8 mouse cellular contexts compared by ENCODE assay signal in the genomic region with DNA sequence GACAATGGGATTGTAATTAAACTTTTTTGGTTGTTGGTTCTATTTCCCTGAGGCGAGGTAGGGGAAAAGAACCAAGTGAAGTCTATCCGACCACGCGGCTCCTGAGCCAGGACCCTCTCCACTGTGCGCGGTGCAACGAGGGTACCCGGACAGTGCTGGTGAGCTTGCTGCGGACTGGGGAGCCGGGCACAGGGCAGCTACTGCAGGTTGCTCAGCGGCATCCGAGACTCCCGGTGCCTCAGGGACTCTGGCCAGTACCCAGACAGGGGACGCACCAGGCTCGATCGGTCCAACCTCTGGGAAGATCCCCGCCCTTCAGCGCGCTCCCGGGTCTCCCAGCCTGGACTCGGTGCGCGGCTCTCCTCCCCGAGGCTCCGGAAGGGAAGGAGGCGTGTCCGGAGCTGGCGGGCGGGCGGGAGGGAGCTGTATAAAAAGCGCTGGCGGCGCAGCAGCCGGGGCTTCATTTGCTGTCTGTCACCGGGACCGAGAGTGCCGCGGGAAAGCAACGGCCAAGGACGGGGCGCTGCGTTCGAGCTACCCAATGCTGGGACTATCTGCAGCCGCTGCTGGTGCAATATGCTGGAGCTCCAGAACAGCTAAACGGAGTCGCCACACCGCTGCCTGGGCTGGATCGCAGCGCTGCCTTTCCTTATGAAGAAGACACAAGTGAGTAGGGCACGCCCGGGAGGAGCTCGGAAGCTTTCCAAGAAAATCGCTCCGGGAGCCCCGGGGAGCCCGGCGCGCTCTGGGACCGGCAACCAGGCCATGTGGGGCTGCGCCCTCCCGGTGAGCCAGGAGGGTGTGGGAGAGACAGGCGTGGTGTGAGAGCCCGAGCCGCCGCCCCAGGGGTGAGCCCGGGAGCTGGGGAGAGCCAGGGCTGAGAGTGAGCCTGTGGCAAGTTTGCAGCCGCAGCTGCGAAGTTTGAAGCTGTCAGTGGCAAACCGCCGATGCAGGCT. TPM values are rescaled to one million over a fixed set of nuclear protein-coding genes. Genes with fewer than 3 reads are reported as not detected.
DNase-seq lines count a peak whose midpoint lies in the region; ATAC-seq lines count a peak whose summit lies in the region.

TSS of gene Kitl (plus strand) at position 261 of the 956 bp plus-strand sequence.

- ATAC-seq in erythroblast, adult 5-6 weeks (replicated peaks; ENCODE audit: low FRiP score, poor library complexity, severe bottlenecking): no peak
- ATAC-seq in embryonic facial prominence, embryonic 12.5 days (ENCODE audit: insufficient number of reproducible peaks, insufficient read depth, low FRiP score, low TSS enrichment): peak; percentile 86
- ATAC-seq in limb, embryonic 15.5 days (ENCODE audit: insufficient number of reproducible peaks, low FRiP score, low TSS enrichment, low read depth): peak; percentile 77
- ATAC-seq in midbrain, embryonic 15.5 days (replicated peaks): peak; percentile 87
- peak; percentile 88 for ATAC-seq in stomach, embryonic 15.5 days (ENCODE audit: insufficient read depth, low FRiP score, low read depth)

- peaks cover 28% of the 10 kb centered on the region for H3K27me3 ChIP-seq in erythroblast, embryonic 14.5 days (ENCODE audit: control insufficient read depth)
- peaks cover 8% of the 10 kb centered on the region; the same call in 1 of the 2 replicates for H3K27me3 ChIP-seq in embryonic facial prominence, embryonic 12.5 days
- peaks cover 25% of the 10 kb centered on the region for H3K27me3 ChIP-seq in limb, embryonic 15.5 days
- peaks cover 57% of the 10 kb centered on the region for H3K27me3 ChIP-seq in midbrain, embryonic 15.5 days (replicated peaks)
- no peaks in the 10 kb centered on the region for H3K27me3 ChIP-seq in stomach, embryonic 15.5 days (replicated peaks)

- peak within 1 kb of the TSS; percentile 98 for H3K4me2 ChIP-seq in embryonic facial prominence, embryonic 12.5 days (replicated peaks)
- H3K4me2 ChIP-seq in limb, embryonic 15.5 days: peak within 1 kb of the TSS; percentile 92
- H3K4me2 ChIP-seq in midbrain, embryonic 15.5 days: peak within 1 kb of the TSS; percentile 96
- H3K4me2 ChIP-seq in stomach, embryonic 15.5 days: peak within 1 kb of the TSS; percentile 82

- H3K27ac ChIP-seq in embryonic facial prominence, embryonic 12.5 days: 0 out of 2 replicates have a peak within 1 kb of the TSS, but pooled peaks have one; percentile 54
- H3K27ac ChIP-seq in limb, embryonic 15.5 days: peak within 1 kb of the TSS; percentile 72
- H3K27ac ChIP-seq in midbrain, embryonic 15.5 days: peak within 1 kb of the TSS; percentile 51
- peak within 1 kb of the TSS; percentile 88 for H3K27ac ChIP-seq in stomach, embryonic 15.5 days

- peak within 1 kb of the TSS; percentile 47 for H3K9ac ChIP-seq in embryonic facial prominence, embryonic 12.5 days
- peak within 1 kb of the TSS; percentile 56 for H3K9ac ChIP-seq in limb, embryonic 15.5 days
- H3K9ac ChIP-seq in midbrain, embryonic 15.5 days: peak within 1 kb of the TSS; percentile 29
- H3K9ac ChIP-seq in stomach, embryonic 15.5 days: peak within 1 kb of the TSS; percentile 38

- no peaks in the 10 kb centered on the region for H3K4me1 ChIP-seq in erythroblast, embryonic 14.5 days (ENCODE audit: control insufficient read depth)
- 0 out of 2 replicates have a peak, but pooled peaks cover 8% of the 10 kb centered on the region for H3K4me1 ChIP-seq in embryonic facial prominence, embryonic 12.5 days
- H3K4me1 ChIP-seq in limb, embryonic 15.5 days: peaks cover 31% of the 10 kb centered on the region
- peaks cover 22% of the 10 kb centered on the region for H3K4me1 ChIP-seq in midbrain, embryonic 15.5 days
- peaks cover 8% of the 10 kb centered on the region; the same call in 1 of the 2 replicates for H3K4me1 ChIP-seq in stomach, embryonic 15.5 days

- no peaks in the 10 kb centered on the region for H3K36me3 ChIP-seq in erythroblast, embryonic 14.5 days (ENCODE audit: control insufficient read depth)
- no peaks in the 10 kb centered on the region for H3K36me3 ChIP-seq in embryonic facial prominence, embryonic 12.5 days
- no peaks in the 10 kb centered on the region for H3K36me3 ChIP-seq in limb, embryonic 15.5 days
- H3K36me3 ChIP-seq in midbrain, embryonic 15.5 days (replicated peaks): no peaks in the 10 kb centered on the region
- H3K36me3 ChIP-seq in stomach, embryonic 15.5 days: no peaks in the 10 kb centered on the region

- peak; percentile 84 for DNase-seq in heart, adult 8-10 months (ENCODE audit: low spot score)
- DNase-seq in kidney, adult 8-10 months: peak; percentile 71 to 78

- WGBS in embryonic facial prominence, embryonic 12.5 days: under 1% methylated on average over 66 of the region's 70 CpGs
- WGBS in limb, embryonic 15.5 days: under 1% methylated on average over 70 of the region's 70 CpGs
- under 1% methylated on average over 70 of the region's 70 CpGs for WGBS in midbrain, embryonic 15.5 days
- under 1% methylated on average over 70 of the region's 70 CpGs for WGBS in stomach, embryonic 15.5 days

- H3K4me3 ChIP-seq in erythroblast, embryonic 14.5 days (replicated peaks): peak within 1 kb of the TSS; percentile 54
- peak within 1 kb of the TSS; percentile 69 for H3K4me3 ChIP-seq in embryonic facial prominence, embryonic 12.5 days
- H3K4me3 ChIP-seq in limb, embryonic 15.5 days: peak within 1 kb of the TSS; percentile 72
- peak within 1 kb of the TSS; percentile 59 for H3K4me3 ChIP-seq in midbrain, embryonic 15.5 days
- peak within 1 kb of the TSS; percentile 61 for H3K4me3 ChIP-seq in stomach, embryonic 15.5 days (replicated peaks)

- H3K9me3 ChIP-seq in erythroblast, embryonic 14.5 days (ENCODE audit: control insufficient read depth, low read length): peaks cover 2% of the 10 kb centered on the region; the same call in 1 of the 2 replicates
- H3K9me3 ChIP-seq in embryonic facial prominence, embryonic 12.5 days: no peaks in the 10 kb centered on the region
- H3K9me3 ChIP-seq in limb, embryonic 15.5 days: no peaks in the 10 kb centered on the region
- H3K9me3 ChIP-seq in midbrain, embryonic 15.5 days: no peaks in the 10 kb centered on the region
- no peaks in the 10 kb centered on the region for H3K9me3 ChIP-seq in stomach, embryonic 15.5 days

RNA-seq across cellular contexts. Expression of gene Kitl, which starts in this region (rescaled TPM):
- not detected in 2 replicates for polyA plus RNA-seq in erythroblast, embryonic 14.5 days (2012)
- 4.8 TPM in 1 of 2 replicates, not detected in the other for total RNA-seq in erythroblast, adult 5-6 weeks (2015; ENCODE audit: low replicate concordance)
- 1.3 and 2.0 TPM in 2 replicates for total RNA-seq in erythroblast, adult 5-6 weeks (2017; ENCODE audit: low replicate concordance)
- 12.3 and 12.9 TPM in 2 replicates for polyA plus RNA-seq in embryonic facial prominence, embryonic 12.5 days (2016; fragmentation: Nextera tagmentation; extraction: Ambion mirVana)
- 10 to 100 TPM; 45.9 to 70.1 (median 61.3) TPM for total RNA-seq in heart, adult 8-10 months (2022)
- polyA plus RNA-seq in limb, embryonic 15.5 days (2015; fragmentation: Nextera tagmentation; extraction: Ambion mirVana): 34.1 and 34.3 TPM in 2 replicates
- 33.4 and 44.8 TPM in 2 replicates for polyA plus RNA-seq in midbrain, embryonic 15.5 days (2015; fragmentation: Nextera tagmentation; extraction: Ambion mirVana)
- polyA plus RNA-seq in stomach, embryonic 15.5 days (2015; fragmentation: Nextera tagmentation; extraction: Ambion mirVana): 32.0 and 40.2 TPM in 2 replicates

Comparison
In these comparisons a context has a peak if more than half of its experiments do, and no peak if none do; other contexts are left out.
1. RNA of gene Kitl (total RNA-seq): 45.9 to 70.1 TPM in heart, adult 8-10 months; 1.3 to 4.8 TPM in erythroblast, adult 5-6 weeks; every median in the first group is over 4 times any median in the second.
2. RNA of gene Kitl (polyA plus RNA-seq): 33.4 to 44.8 TPM in midbrain, embryonic 15.5 days, 34.1 to 34.3 TPM in limb, embryonic 15.5 days, 32.0 to 40.2 TPM in stomach, embryonic 15.5 days and 12.3 to 12.9 TPM in embryonic facial prominence, embryonic 12.5 days; not detected in erythroblast, embryonic 14.5 days; every median in the first group is over 10 times any median in the second.
3. Peak in every context shown above with its lines, with median percentiles within 50 percentile points of each other: H3K4me3 ChIP-seq, H3K27ac ChIP-seq, H3K4me2 ChIP-seq and H3K9ac ChIP-seq.